Mouse (Mus musculus) spleen, postnatal 10 days (tissue): ENCODE measurements around the gene Gm28042.

Experiments used
- DNase-seq, 2 experiments: peaks; one replicate each; pipeline ENCODE4 v3.0.0; 2021 to 2022; ENCODE audit warnings: low spot score in 2 of 2

The Gm28042 gene

GRCm38 (mm10) chr2:120011462-120012200 is 15.7 kb upstream of the Gm28042 start:
- peak in 1 of 2 experiments; percentile 65 for DNase-seq

- no peak for DNase-seq
Measured at GRCm38 (mm10) chr2:120012924-120013323, 14.4 kb upstream of the Gm28042 start.

GRCm38 (mm10) chr2:120013831-120014486 is 13.3 kb upstream of the Gm28042 start:
- DNase-seq: no peak

GRCm38 (mm10) chr2:120015882-120016281 is 11.4 kb upstream of the Gm28042 start:
- no peak for DNase-seq

GRCm38 (mm10) chr2:120017599-120017998 is 9.7 kb upstream of the Gm28042 start:
- DNase-seq: no peak

- no peak for DNase-seq
Measured at GRCm38 (mm10) chr2:120024337-120024736, 3.0 kb upstream of the Gm28042 start.

- no peak for DNase-seq
Measured at GRCm38 (mm10) chr2:120027950-120028331, 648 bp downstream of the Gm28042 start.

GRCm38 (mm10) chr2:120030380-120030779 is 3.1 kb downstream of the Gm28042 start:
- no peak for DNase-seq

- DNase-seq: no peak
Measured at GRCm38 (mm10) chr2:120032726-120033467, 5.6 kb downstream of the Gm28042 start, which contains the start of gene Pla2g4b. TSS of gene Pla2g4b (plus strand) at chr2:120033417.

- DNase-seq: no peak
Measured at GRCm38 (mm10) chr2:120033726-120034125, 6.4 kb downstream of the Gm28042 start.

GRCm38 (mm10) chr2:120037744-120038143 is 10.5 kb downstream of the Gm28042 start:
- no peak for DNase-seq

GRCm38 (mm10) chr2:120040991-120041390 is 13.7 kb downstream of the Gm28042 start:
- no peak for DNase-seq

- no peak for DNase-seq
Measured at GRCm38 (mm10) chr2:120044101-120044603, 16.9 kb downstream of the Gm28042 start.

GRCm38 (mm10) chr2:120044676-120045075 is 17.4 kb downstream of the Gm28042 start:
- DNase-seq: no peak

GRCm38 (mm10) chr2:120046486-120047310 is 19.4 kb downstream of the Gm28042 start:
- DNase-seq: no peak

GRCm38 (mm10) chr2:120048173-120048572 is 20.9 kb downstream of the Gm28042 start:
- no peak for DNase-seq

- DNase-seq: peak in 1 of 2 experiments; percentile 50
Measured at GRCm38 (mm10) chr2:120049632-120050274, 22.5 kb downstream of the Gm28042 start.

GRCm38 (mm10) chr2:120051405-120051804 is 24.1 kb downstream of the Gm28042 start:
- no peak for DNase-seq

- no peak for DNase-seq
Measured at GRCm38 (mm10) chr2:120054771-120055552, 27.7 kb downstream of the Gm28042 start.

- no peak for DNase-seq
Measured at GRCm38 (mm10) chr2:120055923-120056322, 28.6 kb downstream of the Gm28042 start.
